Mouse (Mus musculus) MEL (cell line): ENCODE data around the gene Arhgap19. TPM values are rescaled to one million over a fixed set of nuclear protein-coding genes. Genes with fewer than 3 reads are reported as not detected.

Experiments used
- DNase-seq: peaks from one replicate; pipeline ENCODE4 v3.0.0; 2011; ENCODE audit warnings: low read depth, low spot score
- H3K27ac ChIP-seq: 2 replicates; pipeline ENCODE4 v1.5.1; 2012; ENCODE audit warnings: low read depth, mild to moderate bottlenecking, control low read depth, low read length, moderate library complexity; ENCODE audit not compliant: control insufficient read depth
- H3K27me3 ChIP-seq, 2 experiments: fragments of 150-350 bp in 1 of 2; sonication (generic) in 1 of 2; 2 replicates each; pipeline ENCODE4 v1.6.1; 2012; ENCODE audit warnings: low read length in 2 of 2, mild to moderate bottlenecking in 2 of 2, improper control_type of control experiment in 1 of 2, moderate library complexity in 1 of 2; ENCODE audit not compliant: insufficient read depth in 2 of 2, control insufficient read depth in 1 of 2
- H3K36me3 ChIP-seq, 2 experiments: 2 replicates each; pipeline ENCODE4 v1.6.1; 2012 to 2014; ENCODE audit warnings: low read length in 2 of 2, improper control_type of control experiment in 1 of 2, inconsistent platforms in 1 of 2, mild to moderate bottlenecking in 1 of 2; ENCODE audit not compliant: insufficient read depth in 2 of 2, control insufficient read depth in 1 of 2
- H3K4me1 ChIP-seq, 2 experiments: fragments of 150-350 bp in 1 of 2; sonication (generic) in 1 of 2; 2 replicates each; pipeline ENCODE4 v1.6.1; 2012; ENCODE audit warnings: low read length in 2 of 2, improper control_type of control experiment in 1 of 2, mild to moderate bottlenecking in 1 of 2; ENCODE audit not compliant: insufficient read depth in 2 of 2, control insufficient read depth in 1 of 2
- H3K4me3 ChIP-seq, 2 experiments: fragments of 150-350 bp in 1 of 2; sonication (generic) in 1 of 2; 2 replicates each; pipeline ENCODE4 v1.5.1; 2012; ENCODE audit warnings: low read depth in 2 of 2, low read length in 2 of 2, mild to moderate bottlenecking in 2 of 2, moderate library complexity in 2 of 2, control low read depth in 1 of 2, improper control_type of control experiment in 1 of 2; ENCODE audit not compliant: control insufficient read depth in 1 of 2, insufficient read depth in 1 of 2
- H3K79me2 ChIP-seq: 2 replicates; pipeline ENCODE4 v1.6.1; 2012; ENCODE audit warnings: mild to moderate bottlenecking, low read length, moderate library complexity; ENCODE audit not compliant: control insufficient read depth, poor library complexity, insufficient read depth
- H3K9ac ChIP-seq: 2 replicates; pipeline ENCODE4 v1.6.1; 2012; ENCODE audit warnings: low read depth, mild to moderate bottlenecking, control low read depth, low read length, moderate library complexity; ENCODE audit not compliant: control insufficient read depth, poor library complexity, severe bottlenecking
- H3K9me3 ChIP-seq: fragments of 150-350 bp; sonication (generic); replicated peaks from 2 replicates; pipeline ENCODE4 v1.6.1; 2012; ENCODE audit warnings: mild to moderate bottlenecking, low read length, improper control_type of control experiment, moderate library complexity; ENCODE audit not compliant: insufficient read depth
- CHD1 ChIP-seq: IDR thresholded peaks from 2 replicates; pipeline ENCODE4 v1.6.1; 2012; ENCODE audit warnings: low read depth, mild to moderate bottlenecking, inconsistent platforms, low read length, improper control_type of control experiment
- CHD2 ChIP-seq: IDR thresholded peaks from 2 replicates; pipeline ENCODE4 v1.6.1; 2011; ENCODE audit warnings: low read length, improper control_type of control experiment
- CTCF ChIP-seq, 3 experiments: IDR thresholded peaks in 2 of 3; conservative IDR thresholded peaks in 1 of 3; 2 replicates each; pipeline ENCODE4 v1.5.1; 2011 to 2012; ENCODE audit warnings: low read length in 3 of 3, low read depth in 2 of 3, mild to moderate bottlenecking in 2 of 3, improper control_type of control experiment in 1 of 3, inconsistent platforms in 1 of 3, mixed read lengths in 1 of 3, moderate library complexity in 1 of 3; ENCODE audit not compliant: control insufficient read depth in 1 of 3, insufficient read depth in 1 of 3, poor library complexity in 1 of 3, severe bottlenecking in 1 of 3
- ELF1 ChIP-seq: IDR thresholded peaks from 2 replicates; pipeline ENCODE4 v1.6.1; 2014; ENCODE audit warnings: low read depth, mild to moderate bottlenecking, inconsistent platforms, low read length, improper control_type of control experiment, moderate library complexity
- EP300 ChIP-seq, 2 experiments: IDR thresholded peaks; 2 replicates each; pipeline ENCODE4 v1.6.1; 2011; ENCODE audit warnings: improper control_type of control experiment in 2 of 2, low read length in 2 of 2, low read depth in 1 of 2, mild to moderate bottlenecking in 1 of 2
- ETS1 ChIP-seq: IDR thresholded peaks from 2 replicates; pipeline ENCODE4 v1.6.1; 2012; ENCODE audit warnings: low read depth, mild to moderate bottlenecking, inconsistent platforms, low read length, improper control_type of control experiment, moderate library complexity
- GABPA ChIP-seq: IDR thresholded peaks from 2 replicates; pipeline ENCODE4 v1.6.1; 2012; ENCODE audit warnings: low read depth, mild to moderate bottlenecking, inconsistent platforms, low read length, improper control_type of control experiment, moderate library complexity
- GATA1 ChIP-seq: IDR thresholded peaks from 2 replicates; pipeline ENCODE4 v1.6.1; 2011; ENCODE audit warnings: low read depth, low read length, improper control_type of control experiment
- JUND ChIP-seq: IDR thresholded peaks from 2 replicates; pipeline ENCODE4 v1.6.1; 2011; ENCODE audit warnings: low read depth, mild to moderate bottlenecking, improper control_type of control experiment, low read length
- MAFK ChIP-seq: IDR thresholded peaks from 2 replicates; pipeline ENCODE4 v1.6.1; 2011; ENCODE audit warnings: low read depth, mild to moderate bottlenecking, low read length, improper control_type of control experiment, borderline replicate concordance
- MAZ ChIP-seq: IDR thresholded peaks from 2 replicates; pipeline ENCODE4 v1.6.1; 2012; ENCODE audit warnings: low read depth, mild to moderate bottlenecking, inconsistent platforms, low read length, improper control_type of control experiment
- MXI1 ChIP-seq: IDR thresholded peaks from 2 replicates; pipeline ENCODE4 v1.6.1; 2011; ENCODE audit warnings: mild to moderate bottlenecking, low read depth, low read length, improper control_type of control experiment
- MYB ChIP-seq: IDR thresholded peaks from 2 replicates; pipeline ENCODE4 v1.6.1; 2011; ENCODE audit warnings: mild to moderate bottlenecking, low read depth, low read length, improper control_type of control experiment
- MYC ChIP-seq: IDR thresholded peaks from 2 replicates; pipeline ENCODE4 v1.6.1; 2011; ENCODE audit warnings: low read depth, mild to moderate bottlenecking, low read length, improper control_type of control experiment, moderate library complexity
- NRF1 ChIP-seq: IDR thresholded peaks from 2 replicates; pipeline ENCODE4 v1.6.1; 2014; ENCODE audit warnings: low read depth, mild to moderate bottlenecking, inconsistent platforms, low read length, improper control_type of control experiment, moderate library complexity; ENCODE audit not compliant: poor library complexity, insufficient read depth, severe bottlenecking
- POLR2A ChIP-seq, 2 experiments: IDR thresholded peaks; 2 replicates each; pipeline ENCODE4 v1.6.1; 2011 to 2012; ENCODE audit warnings: low read length in 2 of 2, mild to moderate bottlenecking in 2 of 2, control low read depth in 1 of 2, improper control_type of control experiment in 1 of 2, low read depth in 1 of 2, moderate library complexity in 1 of 2; ENCODE audit not compliant: control insufficient read depth in 1 of 2, insufficient read depth in 1 of 2, poor library complexity in 1 of 2
- POLR2AphosphoS2 ChIP-seq: IDR thresholded peaks from 2 replicates; pipeline ENCODE4 v1.6.1; 2011; ENCODE audit warnings: low read length, improper control_type of control experiment
- POLR2AphosphoS5 ChIP-seq: IDR thresholded peaks from 2 replicates; pipeline ENCODE4 v1.6.1; 2012; ENCODE audit warnings: low read depth, borderline replicate concordance, mild to moderate bottlenecking, inconsistent platforms, low read length, moderate library complexity, mixed read lengths
- RAD21 ChIP-seq: IDR thresholded peaks from 2 replicates; pipeline ENCODE4 v1.6.1; 2011; ENCODE audit warnings: mild to moderate bottlenecking, low read depth, low read length, improper control_type of control experiment
- RCOR1 ChIP-seq: IDR thresholded peaks from 2 replicates; pipeline ENCODE4 v1.6.1; 2012; ENCODE audit warnings: low read depth, mild to moderate bottlenecking, inconsistent platforms, low read length, improper control_type of control experiment
- SIN3A ChIP-seq: IDR thresholded peaks from 2 replicates; pipeline ENCODE4 v1.6.1; 2012; ENCODE audit warnings: low read length, improper control_type of control experiment, inconsistent platforms
- SMC3 ChIP-seq: IDR thresholded peaks from 2 replicates; pipeline ENCODE4 v1.6.1; 2011; ENCODE audit warnings: low read depth, low read length, improper control_type of control experiment
- TAL1 ChIP-seq: IDR thresholded peaks from 2 replicates; pipeline ENCODE4 v1.6.1; 2012; ENCODE audit warnings: mild to moderate bottlenecking, inconsistent platforms, low read length, moderate library complexity, mixed read lengths
- TCF12 ChIP-seq: IDR thresholded peaks from 2 replicates; pipeline ENCODE4 v1.6.1; 2014; ENCODE audit warnings: low read depth, mild to moderate bottlenecking, inconsistent platforms, low read length, improper control_type of control experiment, moderate library complexity
- UBTF ChIP-seq: IDR thresholded peaks from 2 replicates; pipeline ENCODE4 v1.6.1; 2012; ENCODE audit warnings: low read depth, mild to moderate bottlenecking, inconsistent platforms, low read length, improper control_type of control experiment, moderate library complexity, borderline replicate concordance; ENCODE audit not compliant: insufficient read depth
- USF1 ChIP-seq: IDR thresholded peaks from 2 replicates; pipeline ENCODE4 v1.6.1; 2014; ENCODE audit warnings: low read depth, mild to moderate bottlenecking, inconsistent platforms, low read length, improper control_type of control experiment, moderate library complexity
- ZC3H11A ChIP-seq: IDR thresholded peaks from 2 replicates; pipeline ENCODE4 v1.6.1; 2012; ENCODE audit warnings: low read depth, mild to moderate bottlenecking, inconsistent platforms, low read length, improper control_type of control experiment
- ZKSCAN1 ChIP-seq: IDR thresholded peaks from 2 replicates; pipeline ENCODE4 v1.6.1; 2012; ENCODE audit warnings: low read depth, mild to moderate bottlenecking, inconsistent platforms, low read length, improper control_type of control experiment, moderate library complexity
- ZMIZ1 ChIP-seq: IDR thresholded peaks from 2 replicates; pipeline ENCODE4 v1.6.1; 2012; ENCODE audit warnings: low read depth, mild to moderate bottlenecking, inconsistent platforms, low read length, improper control_type of control experiment, moderate library complexity
- ZNF384 ChIP-seq: IDR thresholded peaks from 2 replicates; pipeline ENCODE4 v1.6.1; 2012; ENCODE audit warnings: low read depth, mild to moderate bottlenecking, inconsistent platforms, low read length, improper control_type of control experiment
- polyA plus RNA-seq, 2 experiments: library from polyadenylated mRNA; stranded (reverse) in 1 of 2; unstranded in 1 of 2; fragments of >175 nt in 1 of 2; fragments of >200 nt in 1 of 2; gene quantifications; 2 replicates each; pipeline versions ENCODE4 v1.2.1 to v1.2.4; 2012; ENCODE audit warnings: low replicate concordance in 2 of 2, low read depth in 1 of 2; ENCODE audit not compliant: insufficient read length in 2 of 2, insufficient read depth in 1 of 2, missing spikeins in 1 of 2
- total RNA-seq: library from RNA; depleted of rRNA; stranded (reverse); fragments of 300-350 nt; gene quantifications from 2 replicates; pipeline ENCODE4 v1.2.3, GENCODE M21; 2012

Gene Arhgap19
- total and polyA plus RNA-seq, 3 experiments = 47.5 to 67.9 TPM; not detected in 1

DNA sequence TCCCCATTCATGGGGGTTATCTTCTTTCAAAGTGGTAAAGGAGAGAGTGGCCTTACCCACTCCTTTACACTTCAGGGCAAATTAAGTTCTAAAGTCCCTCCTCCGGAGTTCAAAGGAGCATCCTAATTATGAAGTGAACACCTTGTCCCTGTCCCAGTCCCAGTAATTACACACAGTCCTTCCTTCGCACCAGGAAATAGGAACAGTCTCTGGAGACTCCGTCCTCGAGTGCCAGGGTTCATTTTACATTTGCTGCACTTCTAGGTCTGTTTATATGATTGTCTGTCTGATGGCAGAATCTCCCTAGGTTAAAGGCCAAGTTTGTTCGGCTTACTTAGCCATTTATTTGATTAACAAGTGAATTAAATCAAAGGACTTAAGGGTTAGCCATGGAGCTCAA lies 14.6 kb upstream of the Arhgap19 start:
- Histone ChIP-seq H3K9ac (no peak overlapping the region), H3K9me3 (no peaks in the 10 kb centered on the region), H3K27ac (no peak overlapping the region), H3K79me2 (no peaks in the 10 kb centered on the region), H3K27me3 (no peaks in the 10 kb centered on the region), H3K36me3 (peaks cover 0 to 10% of the 10 kb centered on the region in 2 experiments; a peak in 2 of 4 replicates), H3K4me3 (no peak overlapping the region), H3K4me1 (peaks cover 7 to 22% of the 10 kb centered on the region in 2 experiments)
- no peak for DNase-seq
- TF ChIP-seq MXI1 = no peak
- no peak for TF ChIP-seq ZC3H11A
- TF ChIP-seq JUND = no peak
- no peak for TF ChIP-seq ELF1
- TF ChIP-seq ZNF384 = no peak
- no peak for TF ChIP-seq ZKSCAN1
- TF ChIP-seq USF1 = no peak
- no peak for TF ChIP-seq TCF12
- no peak for TF ChIP-seq MAZ
- TF ChIP-seq SIN3A = no peak
- TF ChIP-seq MAFK = no peak

DNA sequence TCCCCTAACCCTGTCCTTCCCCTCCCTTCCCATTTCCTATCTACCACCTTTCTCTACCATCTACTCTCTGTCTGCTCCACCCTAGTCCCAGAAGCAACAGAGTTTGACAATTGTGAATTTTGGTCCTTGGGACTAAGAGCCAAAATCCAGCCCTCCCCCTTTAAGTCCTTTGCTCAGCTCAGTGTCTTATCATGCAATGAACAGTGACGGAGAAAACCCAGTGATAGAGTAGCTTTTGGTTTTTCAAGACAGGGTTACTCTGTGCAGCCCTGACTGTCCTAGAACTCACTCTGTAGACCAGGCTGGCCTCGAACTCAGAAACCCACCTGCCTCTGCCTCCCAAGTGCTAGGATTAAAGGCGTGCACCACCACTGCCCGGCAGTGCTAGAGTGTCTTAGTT lies 11.5 kb upstream of the Arhgap19 start:
- Histone ChIP-seq H3K36me3 (peaks cover 0 to 14% of the 10 kb centered on the region in 2 experiments; a peak in 2 of 4 replicates), H3K79me2 (no peaks in the 10 kb centered on the region), H3K27me3 (no peaks in the 10 kb centered on the region), H3K27ac (no peak overlapping the region), H3K4me3 (no peak overlapping the region), H3K9me3 (no peaks in the 10 kb centered on the region), H3K4me1 (peaks cover 14 to 27% of the 10 kb centered on the region in 2 experiments), H3K9ac (no peak overlapping the region)
- TF ChIP-seq MYC = no peak
- TF ChIP-seq CHD2 = no peak
- peak in 1 of 2 experiments; percentile 62; a peak in 1 of 4 replicates for TF ChIP-seq EP300 (IDR thresholded peaks at IDR 0.05; ENCODE audit: low read depth in 1 of 2, low read length in 2 of 2)
- TF ChIP-seq JUND = no peak
- no peak; the same call in 1 of the 2 replicates for TF ChIP-seq ETS1
- no peak for TF ChIP-seq POLR2AphosphoS2
- no peak for TF ChIP-seq NRF1
- TF ChIP-seq GATA1 = peak; percentile 62
- TF ChIP-seq TAL1 = no peak
- no peak for TF ChIP-seq MYB
- TF ChIP-seq POLR2AphosphoS5 = no peak
- TF ChIP-seq MAFK = no peak
- TF ChIP-seq TCF12 = no peak
- no peak for TF ChIP-seq CHD1
- no peak for TF ChIP-seq UBTF
- no peak for TF ChIP-seq ELF1
- no peak for TF ChIP-seq MAZ
- no peak for TF ChIP-seq POLR2A (IDR thresholded peaks at IDR 0.05; ENCODE audit: control insufficient read depth in 1 of 2, insufficient read depth in 1 of 2, low read depth in 1 of 2, low read length in 2 of 2, poor library complexity in 1 of 2)
- no peak for TF ChIP-seq RAD21
- no peak for TF ChIP-seq SMC3
- no peak for TF ChIP-seq GABPA
- no peak for TF ChIP-seq CTCF (IDR thresholded peaks at IDR 0.05 in 2 of 3, conservative IDR thresholded peaks at IDR 0.05 in 1 of 3; ENCODE audit: control insufficient read depth in 1 of 3, insufficient read depth in 1 of 3, low read depth in 2 of 3, low read length in 3 of 3, poor library complexity in 1 of 3, severe bottlenecking in 1 of 3)
- TF ChIP-seq ZNF384 = no peak
- no peak for TF ChIP-seq MXI1
- 0 out of 2 replicates have a peak, but pooled peaks have one; percentile 28 for TF ChIP-seq RCOR1
- TF ChIP-seq ZMIZ1 = no peak
- DNase-seq = peak; percentile 58
